Mouse (Mus musculus) spleen, postnatal 36 days (tissue): Measurements from ENCODE around the gene Krt2.

Source experiments
- DNase-seq, 2 experiments: peaks; one replicate each; pipeline ENCODE4 v3.0.0; 2022; ENCODE audit warnings: low spot score in 2 of 2, mixed read lengths in 1 of 2

Gene Krt2

DNA sequence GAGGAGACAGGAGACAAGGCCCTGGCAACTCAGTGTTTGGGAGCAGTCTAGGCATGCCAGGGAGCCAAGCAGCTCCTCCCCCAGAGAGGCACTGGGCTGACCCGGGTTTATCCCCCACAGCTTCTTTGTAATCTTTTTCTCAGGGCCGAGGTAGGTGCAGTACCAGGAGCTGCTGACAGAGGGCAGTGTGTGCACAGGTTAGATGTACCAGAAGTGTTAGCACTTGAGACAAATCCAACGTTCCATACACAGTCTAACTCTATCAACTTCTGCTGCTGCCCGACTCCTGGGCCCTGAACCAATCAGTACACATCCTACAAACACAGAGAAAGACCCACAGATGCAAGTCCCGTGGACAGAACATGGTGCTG, 45.3 kb downstream of the Krt2 start:
- peak; percentile 8 to 36 for DNase-seq

DNA sequence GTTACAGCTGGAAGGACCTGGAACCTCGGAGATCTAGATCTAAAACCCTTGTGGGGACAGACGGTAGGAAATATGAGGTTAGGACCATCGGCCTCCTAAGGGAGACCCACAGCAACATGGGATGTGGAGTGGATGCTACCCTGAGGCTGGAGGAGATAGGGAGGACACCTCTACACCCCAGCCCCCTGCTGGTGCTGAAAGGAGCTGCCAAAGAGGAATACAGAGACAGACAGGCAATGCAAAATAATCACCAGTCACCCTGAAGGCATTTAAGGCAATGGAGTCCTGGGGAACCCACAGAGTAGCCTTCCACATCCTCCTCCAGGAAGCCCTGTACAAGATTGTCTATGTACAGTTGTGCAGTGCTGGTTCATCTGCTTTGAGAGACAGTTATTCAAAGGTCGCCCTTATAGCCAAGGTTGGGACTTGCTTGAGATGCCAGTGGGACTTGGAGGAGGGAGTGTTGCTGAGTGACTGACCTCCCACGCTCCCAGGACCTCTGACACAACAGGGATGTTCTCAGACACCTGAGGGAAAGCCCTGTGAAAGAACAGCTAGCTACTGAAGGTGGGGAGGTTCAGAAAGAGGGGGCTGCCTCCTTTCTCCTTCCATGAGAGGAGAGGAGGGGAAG, 45.8 kb downstream of the Krt2 start:
- DNase-seq: no peak

- no peak for DNase-seq
Measured at GRCm38 (mm10) chr15:101770226-101770625, 47.7 kb downstream of the Krt2 start.
